Mouse (Mus musculus) heart, postnatal 0 days (tissue): Measurements from ENCODE around the gene Atxn7l3.

Source experiments
- CTCF ChIP-seq: IDR thresholded peaks from 2 replicates; pipeline ENCODE4 v1.5.1; 2016; ENCODE audit warnings: antibody characterized with exemption, control low read depth, low read depth
- EP300 ChIP-seq: IDR thresholded peaks from 2 replicates; pipeline ENCODE4 v1.6.1; 2016; ENCODE audit warnings: antibody characterized with exemption, low read depth

- TF ChIP-seq EP300 (no peak), CTCF (no peak)
These were observed 11.7 kb upstream of the Atxn7l3 start for GRCm38 (mm10) chr11:102308104-102308503.
